Mouse (Mus musculus) embryonic facial prominence, embryonic 15.5 days (tissue): ENCODE data around the gene Gm43064. TPM values are rescaled to one million over a fixed set of nuclear protein-coding genes. Genes with fewer than 3 reads are reported as not detected.
"Not testable (repeated sequence)": the region's sequence is repeated elsewhere in the genome, so short reads cannot be mapped to it uniquely, and the experiment has no call there.

Source experiments
- ATAC-seq: fragments of 200-750 bp; cut with Nextera tagmentation; 2 replicates; pipeline ENCODE4 v1.8.0; 2017; ENCODE audit warnings: low read depth, moderate TSS enrichment; ENCODE audit not compliant: insufficient number of reproducible peaks, low FRiP score, low TSS enrichment
- H3K27ac ChIP-seq: fragments of 300-500 bp; sonication (generic); replicated peaks from 2 replicates; pipeline ENCODE4 v1.5.1; 2015; ENCODE audit warnings: mild to moderate bottlenecking, inconsistent platforms
- H3K27me3 ChIP-seq: fragments of 300-500 bp; sonication (generic); 2 replicates; pipeline ENCODE4 v1.6.1; 2015; ENCODE audit warnings: inconsistent platforms
- H3K36me3 ChIP-seq: fragments of 300-500 bp; sonication (generic); 2 replicates; pipeline ENCODE4 v1.6.1; 2015; ENCODE audit warnings: mild to moderate bottlenecking, inconsistent platforms
- H3K4me1 ChIP-seq: fragments of 300-500 bp; sonication (generic); 2 replicates; pipeline ENCODE4 v1.6.1; 2015; ENCODE audit warnings: inconsistent platforms
- H3K4me2 ChIP-seq: fragments of 300-500 bp; sonication (generic); replicated peaks from 2 replicates; pipeline ENCODE4 v1.6.1; 2015; ENCODE audit warnings: mild to moderate bottlenecking, inconsistent platforms
- H3K4me3 ChIP-seq: fragments of 300-500 bp; sonication (generic); replicated peaks from 2 replicates; pipeline ENCODE4 v1.5.1; 2015; ENCODE audit warnings: mild to moderate bottlenecking, inconsistent platforms
- H3K9ac ChIP-seq: fragments of 300-500 bp; sonication (generic); 2 replicates; pipeline ENCODE4 v1.6.1; 2015; ENCODE audit warnings: inconsistent platforms
- H3K9me3 ChIP-seq: fragments of 300-500 bp; sonication (generic); replicated peaks from 2 replicates; pipeline ENCODE4 v1.6.1; 2016; ENCODE audit warnings: inconsistent platforms
- whole genome bisulfite sequencing: fragments of 180-500 bp; shearing (Covaris S2); methylation state at CpG from one replicate; pipeline ENCODE4 v1.1.7; 2015; 5-methylcytosine and 5-hydroxymethylcytosine counted together
- polyA plus RNA-seq: library from polyadenylated mRNA; unstranded; fragments of >200 nt; fragmentation: Nextera tagmentation; extraction: Ambion mirVana; gene quantifications from 2 replicates; pipeline ENCODE4 v1.2.1, GENCODE M21; 2015

Gm43064 gene
- polyA plus RNA-seq, 1 experiment from 2014 or later: 1.1 TPM

DNA sequence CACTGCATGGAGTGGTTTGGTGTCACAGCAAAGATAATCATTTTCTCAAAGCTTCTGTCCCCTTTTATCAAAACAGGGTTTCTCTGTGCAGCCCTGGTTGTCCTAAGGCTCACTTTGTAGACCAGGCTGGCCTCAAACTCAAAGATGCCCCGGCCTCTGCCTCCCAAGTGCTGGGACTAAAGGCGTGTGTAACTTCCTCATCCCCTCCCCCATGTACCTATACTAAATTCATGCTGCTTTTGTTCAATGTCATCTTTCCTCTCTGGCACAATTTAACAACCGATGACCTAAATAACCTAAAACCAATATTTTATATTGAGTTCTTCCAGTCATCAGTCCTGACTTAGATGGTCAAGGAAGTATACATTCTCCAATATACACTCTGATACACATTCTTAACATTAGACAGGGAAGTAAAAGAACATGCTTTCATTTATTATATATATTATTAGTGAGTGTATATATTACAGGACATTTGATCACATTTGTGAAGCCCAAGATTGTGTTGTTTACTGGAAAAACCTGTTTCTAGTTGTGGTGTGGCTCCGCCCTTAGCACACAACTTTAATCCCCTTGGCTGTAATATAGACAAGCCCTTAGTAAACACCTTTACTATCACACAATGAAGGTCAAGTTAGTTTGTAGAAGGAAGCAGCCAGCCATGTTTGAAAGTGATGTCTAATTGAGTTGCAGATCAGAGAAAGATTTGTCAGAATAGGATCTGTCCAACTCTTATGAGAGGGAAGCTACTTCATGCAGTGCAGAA, 26.3 kb upstream of the Gm43064 start:
- Histone ChIP-seq H3K4me1 (peaks cover 4% of the 10 kb centered on the region; the same call in 1 of the 2 replicates), H3K4me2 (no peak overlapping the region), H3K36me3 (peaks cover under 1% of the 10 kb centered on the region; the same call in 1 of the 2 replicates), H3K9ac (no peak overlapping the region), H3K27me3 (no peaks in the 10 kb centered on the region), H3K9me3 (no peaks in the 10 kb centered on the region), H3K4me3 (no peak overlapping the region), H3K27ac (no peak overlapping the region)
- WGBS: 79% methylated on average over 4 of the region's 4 CpGs
- ATAC-seq: no peak

GRCm38 (mm10) chr3:103787225-103787624, 22.1 kb upstream of the Gm43064 start:
- ATAC-seq: no peak
- H3K9ac ChIP-seq: no peak overlapping the region

GRCm38 (mm10) chr3:103789096-103789495, 20.3 kb upstream of the Gm43064 start:
- no peak for ATAC-seq
- H3K9me3 ChIP-seq: no peaks in the 10 kb centered on the region
- H3K4me1 ChIP-seq: peaks cover 22% of the 10 kb centered on the region
- no peaks in the 10 kb centered on the region for H3K36me3 ChIP-seq
- H3K27me3 ChIP-seq: no peaks in the 10 kb centered on the region
- no peak overlapping the region; the same call in 1 of the 2 replicates for H3K27ac ChIP-seq
- peak overlapping the region; percentile 66; the same call in 1 of the 2 replicates for H3K4me2 ChIP-seq
- WGBS: 64% methylated on average over 7 of the region's 7 CpGs
- H3K9ac ChIP-seq: no peak overlapping the region
- H3K4me3 ChIP-seq: peak overlapping the region; percentile 90; the same call in 1 of the 2 replicates

More at GRCm38 (mm10) chr3:103787225-103787624, 22.1 kb upstream of the Gm43064 start:
- H3K4me3 ChIP-seq: no peak overlapping the region
- 0 out of 2 replicates have a peak overlapping the region, but pooled peaks have one; percentile 6 for H3K4me2 ChIP-seq
- H3K4me1 ChIP-seq: peaks cover 22% of the 10 kb centered on the region
- H3K27ac ChIP-seq: no peak overlapping the region
- no peaks in the 10 kb centered on the region for H3K27me3 ChIP-seq
- H3K9me3 ChIP-seq: no peaks in the 10 kb centered on the region
- H3K36me3 ChIP-seq: no peaks in the 10 kb centered on the region
- WGBS: 54% methylated on average over 7 of the region's 7 CpGs

- Histone ChIP-seq H3K36me3 (no peaks in the 10 kb centered on the region), H3K4me2 (peak overlapping the region; percentile 66), H3K9ac (peak overlapping the region; percentile 75), H3K27me3 (no peaks in the 10 kb centered on the region), H3K4me1 (peaks cover 22% of the 10 kb centered on the region), H3K9me3 (no peaks in the 10 kb centered on the region), H3K4me3 (peak overlapping the region; percentile 90), H3K27ac (peak overlapping the region; percentile 87)
- WGBS: 2% methylated on average over 14 of the region's 14 CpGs
- ATAC-seq: no peak
Observed at GRCm38 (mm10) chr3:103789891-103790345, 19.5 kb upstream of the Gm43064 start.

DNA sequence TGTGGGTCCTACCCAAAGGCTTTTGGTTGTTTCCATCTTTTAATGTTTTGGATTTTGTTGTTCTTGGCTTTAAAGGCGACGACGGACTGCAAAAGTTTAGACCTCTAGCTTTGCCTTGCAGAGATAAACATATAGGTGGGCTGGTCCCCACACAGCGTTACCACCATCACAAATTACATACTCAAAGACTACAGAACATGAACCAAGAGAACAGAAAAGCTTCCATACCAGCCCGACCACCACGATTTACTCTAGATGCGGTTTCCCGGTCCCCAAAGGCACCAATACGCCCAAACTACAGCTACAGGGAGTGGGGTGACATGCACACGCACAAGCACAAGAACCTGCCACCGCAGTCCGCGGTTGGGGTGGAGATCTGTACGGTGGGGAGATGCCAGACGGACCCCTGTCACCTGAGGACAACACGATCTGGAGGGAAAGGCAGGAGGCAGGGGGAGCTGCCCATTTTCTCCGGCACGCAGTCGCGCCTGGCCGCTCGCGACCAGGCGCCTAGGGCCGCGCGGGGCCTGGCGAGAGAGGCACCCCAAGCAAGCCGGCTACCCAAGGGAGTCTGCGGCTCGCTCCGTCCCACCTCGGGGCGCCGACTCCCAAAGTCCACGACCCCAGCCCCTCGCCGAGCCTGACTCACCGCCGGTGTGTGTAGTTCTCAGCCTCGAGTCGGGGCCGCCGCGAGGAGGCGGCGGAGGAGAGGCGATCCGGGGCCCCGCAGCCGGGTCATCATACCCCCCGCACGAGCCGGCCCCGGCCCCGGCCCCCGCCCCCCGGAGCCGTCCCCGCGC, 18.8 kb upstream of the Gm43064 start:
- Histone ChIP-seq H3K4me3 (peak overlapping the region; percentile 90), H3K27me3 (no peaks in the 10 kb centered on the region), H3K27ac (peak overlapping the region; percentile 87), H3K9ac (peak overlapping the region; percentile 75), H3K9me3 (no peaks in the 10 kb centered on the region), H3K4me1 (peaks cover 22% of the 10 kb centered on the region), H3K36me3 (no peaks in the 10 kb centered on the region), H3K4me2 (peak overlapping the region; percentile 66)
- ATAC-seq: peak; percentile 77
- WGBS: under 1% methylated on average over 49 of the region's 61 CpGs

DNA sequence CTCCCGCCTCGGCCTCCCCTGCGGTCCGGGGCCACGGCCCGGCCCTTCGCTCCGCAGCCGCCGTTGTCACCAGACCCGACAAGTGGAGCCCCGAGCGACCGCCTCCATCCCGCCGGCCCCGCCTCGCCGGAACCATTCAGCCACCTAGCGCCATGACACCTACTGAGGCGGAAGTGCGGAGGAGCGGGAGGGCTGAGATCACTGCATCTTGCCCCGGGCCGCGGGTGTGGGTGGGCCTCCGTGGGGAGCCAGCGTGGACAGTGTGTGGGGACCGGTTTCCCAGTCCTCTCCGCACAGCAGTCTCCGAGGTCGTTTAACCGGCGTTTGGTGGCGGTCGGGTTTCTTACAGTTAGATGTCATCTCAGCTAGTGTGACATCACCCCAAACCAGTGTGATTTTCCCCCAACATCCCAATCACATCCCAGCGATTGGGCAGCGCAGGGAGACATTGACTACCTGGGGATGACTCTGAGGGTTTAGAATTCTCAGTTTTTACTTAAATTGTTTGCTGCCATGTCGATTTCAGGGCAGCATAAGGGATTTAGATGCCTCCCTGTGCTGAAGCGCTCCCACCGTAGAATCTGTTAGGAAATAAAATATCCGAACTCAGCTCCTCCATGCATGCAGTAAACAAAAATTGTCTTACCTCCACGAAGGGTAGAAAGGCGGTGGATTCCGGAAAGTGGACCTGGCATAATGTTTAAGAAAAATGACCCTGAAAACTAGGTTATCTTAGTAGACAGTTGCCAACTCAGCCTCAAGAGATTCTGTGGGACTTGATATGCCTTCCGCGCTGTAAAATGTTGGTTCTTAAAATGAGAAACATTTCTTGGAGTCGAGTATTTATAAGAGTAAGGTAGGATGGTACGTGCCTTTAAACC, 17.9 kb upstream of the Gm43064 start, which contains the start of gene Hipk1:
Hipk1 (minus strand) TSS at position 334 of the 881 bp plus-strand sequence.
- Histone ChIP-seq H3K36me3 (no peaks in the 10 kb centered on the region), H3K9ac (peak within 1 kb of the TSS; percentile 75), H3K27ac (peak within 1 kb of the TSS; percentile 87), H3K4me3 (peak within 1 kb of the TSS; percentile 90), H3K27me3 (no peaks in the 10 kb centered on the region), H3K9me3 (no peaks in the 10 kb centered on the region), H3K4me1 (peaks cover 22% of the 10 kb centered on the region), H3K4me2 (peak within 1 kb of the TSS; percentile 66)
- 9% methylated on average over 47 of the region's 49 CpGs for WGBS
- peak; percentile 96 for ATAC-seq

GRCm38 (mm10) chr3:103792111-103792406, 17.3 kb upstream of the Gm43064 start:
- 80% methylated on average over 5 of the region's 5 CpGs for WGBS
- peak overlapping the region; percentile 90; the same call in 1 of the 2 replicates for H3K4me3 ChIP-seq
- H3K4me2 ChIP-seq: peak overlapping the region; percentile 66; the same call in 1 of the 2 replicates
- H3K27me3 ChIP-seq, H3K9ac ChIP-seq, H3K27ac ChIP-seq, H3K36me3 ChIP-seq, H3K9me3 ChIP-seq, ATAC-seq: not testable (repeated sequence)
- peaks cover 22% of the 10 kb centered on the region for H3K4me1 ChIP-seq

GRCm38 (mm10) chr3:103792566-103792965, 16.8 kb upstream of the Gm43064 start:
- Histone ChIP-seq H3K9me3 (no peaks in the 10 kb centered on the region), H3K4me1 (peaks cover 18% of the 10 kb centered on the region), H3K27ac (no peak overlapping the region), H3K27me3 (no peaks in the 10 kb centered on the region), H3K36me3 (no peaks in the 10 kb centered on the region), H3K9ac (no peak overlapping the region), H3K4me2 (no peak overlapping the region), H3K4me3 (no peak overlapping the region)
- ATAC-seq: no peak
- WGBS: 69% methylated on average over 1 of the region's 1 CpGs

DNA sequence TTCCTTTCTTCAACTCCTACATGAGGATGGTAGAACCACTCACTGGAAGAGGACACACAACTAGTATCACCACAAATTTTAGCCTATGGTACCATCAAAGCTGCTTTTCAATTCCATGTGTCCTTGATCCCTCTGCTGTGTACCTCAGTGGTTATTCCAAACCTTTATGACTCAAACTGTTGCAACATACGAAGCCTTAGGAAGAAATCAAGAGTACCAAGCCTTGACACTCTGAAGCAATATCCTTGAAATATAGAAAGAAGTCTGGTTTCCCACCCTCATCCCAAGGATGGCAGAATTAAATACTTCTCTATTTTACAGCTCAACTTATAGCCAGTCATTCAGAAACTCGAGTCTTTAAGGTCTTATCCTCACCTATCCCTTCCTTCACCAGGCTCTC, 13.0 kb upstream of the Gm43064 start:
- Histone ChIP-seq H3K4me1 (no peaks in the 10 kb centered on the region), H3K27ac (no peak overlapping the region), H3K4me2 (no peak overlapping the region), H3K36me3 (no peaks in the 10 kb centered on the region), H3K4me3 (no peak overlapping the region), H3K9ac (no peak overlapping the region), H3K27me3 (no peaks in the 10 kb centered on the region), H3K9me3 (no peaks in the 10 kb centered on the region)
- no peak for ATAC-seq
- 64% methylated on average over 2 of the region's 2 CpGs for WGBS

- Histone ChIP-seq H3K27me3 (no peaks in the 10 kb centered on the region), H3K9ac (no peak overlapping the region), H3K36me3 (peaks cover 17% of the 10 kb centered on the region), H3K27ac (no peak overlapping the region), H3K4me2 (no peak overlapping the region), H3K4me3 (no peak overlapping the region), H3K9me3 (no peaks in the 10 kb centered on the region), H3K4me1 (no peaks in the 10 kb centered on the region)
- 81% methylated on average over 2 of the region's 2 CpGs for WGBS
- ATAC-seq: no peak
Observed at GRCm38 (mm10) chr3:103799507-103799906, 9.9 kb upstream of the Gm43064 start.
